Mouse (Mus musculus) intestine, embryonic 15.5 days (tissue): ENCODE measurements at regions not wholly inside any gene's neighbourhood (a gene's known extent, or its start where the extent isn't known, plus 50 kb on each side); places are given as distances from the start of the nearest gene placed in this dataset.

Experiments used
- ATAC-seq: fragments of 200-750 bp; cut with Nextera tagmentation; 2 replicates; pipeline ENCODE4 v1.8.0; 2017; ENCODE audit warnings: moderate TSS enrichment, moderate library complexity
- H3K27ac ChIP-seq: fragments of 300-500 bp; sonication (generic); 2 replicates; pipeline ENCODE4 v1.5.1; 2015; ENCODE audit warnings: mild to moderate bottlenecking, inconsistent platforms
- H3K27me3 ChIP-seq: fragments of 300-500 bp; sonication (generic); replicated peaks from 2 replicates; pipeline ENCODE4 v1.6.1; 2015; ENCODE audit warnings: inconsistent platforms
- H3K36me3 ChIP-seq: fragments of 300-500 bp; sonication (generic); 2 replicates; pipeline ENCODE4 v1.6.1; 2015; ENCODE audit warnings: inconsistent platforms
- H3K4me1 ChIP-seq: fragments of 300-500 bp; sonication (generic); replicated peaks from 2 replicates; pipeline ENCODE4 v1.6.1; 2015; ENCODE audit warnings: inconsistent platforms
- H3K4me2 ChIP-seq: fragments of 300-500 bp; sonication (generic); replicated peaks from 2 replicates; pipeline ENCODE4 v1.6.1; 2015; ENCODE audit warnings: mild to moderate bottlenecking, inconsistent platforms
- H3K4me3 ChIP-seq: fragments of 300-500 bp; sonication (generic); replicated peaks from 2 replicates; pipeline ENCODE4 v1.5.1; 2015; ENCODE audit warnings: inconsistent platforms
- H3K9ac ChIP-seq: fragments of 300-500 bp; sonication (generic); 2 replicates; pipeline ENCODE4 v1.6.1; 2015; ENCODE audit warnings: inconsistent platforms
- H3K9me3 ChIP-seq: fragments of 300-500 bp; sonication (generic); 2 replicates; pipeline ENCODE4 v1.6.1; 2016; ENCODE audit warnings: inconsistent platforms
- WGBS: fragments of 180-500 bp; shearing (Covaris S2); methylation state at CpG from one replicate; pipeline ENCODE4 v1.1.7; 2015; 5-methylcytosine and 5-hydroxymethylcytosine counted together

- Histone ChIP-seq H3K36me3 (no peaks in the 10 kb centered on the region), H3K4me2 (no peak overlapping the region), H3K4me1 (no peaks in the 10 kb centered on the region), H3K9ac (no peak overlapping the region), H3K4me3 (no peak overlapping the region), H3K27ac (no peak overlapping the region), H3K27me3 (no peaks in the 10 kb centered on the region), H3K9me3 (no peaks in the 10 kb centered on the region)
- 85% methylated on average over 6 of the region's 6 CpGs for WGBS
- no peak for ATAC-seq
These were observed 56.3 kb upstream of the Zfp706 start for GRCm38 (mm10) chr15:37063781-37064383.

GRCm38 (mm10) chr15:37062585-37062984 lies 55.0 kb upstream of the Zfp706 start:
- H3K9me3 ChIP-seq = no peaks in the 10 kb centered on the region
- no peaks in the 10 kb centered on the region for H3K36me3 ChIP-seq
- H3K4me1 ChIP-seq = no peaks in the 10 kb centered on the region
- no peak overlapping the region for H3K9ac ChIP-seq
- WGBS = 75% methylated on average over 7 of the region's 7 CpGs
- H3K27me3 ChIP-seq = no peaks in the 10 kb centered on the region
- ATAC-seq = no peak
- H3K27ac ChIP-seq = no peak overlapping the region
- H3K4me3 ChIP-seq = no peak overlapping the region
- no peak overlapping the region for H3K4me2 ChIP-seq

- Histone ChIP-seq H3K9ac (no peak overlapping the region), H3K4me2 (no peak overlapping the region), H3K4me1 (no peaks in the 10 kb centered on the region), H3K4me3 (no peak overlapping the region), H3K9me3 (no peaks in the 10 kb centered on the region), H3K36me3 (no peaks in the 10 kb centered on the region), H3K27ac (no peak overlapping the region), H3K27me3 (no peaks in the 10 kb centered on the region)
- ATAC-seq = peak; percentile 31; the same call in 1 of the 2 replicates
- WGBS = 75% methylated on average over 6 of the region's 6 CpGs
These were observed 53.9 kb upstream of the Zfp706 start for GRCm38 (mm10) chr15:37061501-37061900.

GRCm38 (mm10) chr15:37060831-37061230 lies 53.3 kb upstream of the Zfp706 start:
- ATAC-seq = no peak
- Histone ChIP-seq H3K27me3 (no peaks in the 10 kb centered on the region), H3K9ac (no peak overlapping the region), H3K4me1 (no peaks in the 10 kb centered on the region), H3K27ac (no peak overlapping the region), H3K4me3 (no peak overlapping the region), H3K36me3 (no peaks in the 10 kb centered on the region), H3K4me2 (no peak overlapping the region), H3K9me3 (no peaks in the 10 kb centered on the region)
- 88% methylated on average over 6 of the region's 6 CpGs for WGBS
